Mouse (Mus musculus) granulocyte monocyte progenitor cell, adult 5-6 weeks (primary cell): ENCODE measurements around the gene Zfp446. TPM values are rescaled to one million over a fixed set of nuclear protein-coding genes. Genes with fewer than 3 reads are reported as not detected.
A peak's percentile ranks its signal among the peaks of the same experiment; 100 is the strongest.

Source experiments
- ATAC-seq: replicated peaks from 2 replicates; pipeline ENCODE4 v1.8.0; 2016; ENCODE audit warnings: mild to moderate bottlenecking, moderate TSS enrichment, inconsistent platforms; ENCODE audit not compliant: poor library complexity, severe bottlenecking
- total RNA-seq, 2 experiments: library from RNA; stranded (forward) in 1 of 2; stranded (reverse) in 1 of 2; fragments of 200-712, 200-1000 nt in 1 of 2; fragments of >200 nt in 1 of 2; fragmentation: Nextera tagmentation in 1 of 2; gene quantifications; 2 replicates each; pipeline ENCODE4 v1.2.3; 2014 to 2017

Zfp446 gene
- total RNA-seq, 2 experiments from 2014 or later = 3.0 to 5.4 TPM

- ATAC-seq = no peak
Observed at GRCm38 (mm10) chr7:12985724-12986123, 8.1 kb downstream of the Zfp446 start.

DNA sequence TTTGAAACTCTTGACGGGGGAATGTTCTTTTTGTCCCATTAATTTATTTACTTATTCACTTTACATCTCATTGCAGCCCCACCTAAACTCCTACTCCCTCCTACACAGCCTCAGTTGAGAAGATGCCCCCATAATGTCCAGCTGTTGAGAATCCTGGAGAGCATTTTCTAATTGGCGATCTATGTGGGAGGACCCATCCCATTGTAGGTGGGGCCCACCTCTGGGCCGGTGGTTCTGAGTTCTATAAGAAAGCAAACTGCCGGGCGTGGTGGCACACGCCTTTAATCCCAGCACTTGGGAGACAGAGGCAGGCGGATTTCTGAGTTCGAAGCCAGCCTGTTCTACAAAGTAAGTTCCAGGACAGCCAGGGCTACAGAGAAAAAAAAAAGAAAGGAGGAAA is 9.3 kb downstream of the Zfp446 start:
- no peak for ATAC-seq

- peak; percentile 45; the same call in 1 of the 2 replicates for ATAC-seq
Observed at GRCm38 (mm10) chr7:12987409-12988189, 10.0 kb downstream of the Zfp446 start.

GRCm38 (mm10) chr7:12992222-12992621 is 14.6 kb downstream of the Zfp446 start:
- ATAC-seq = peak; percentile 60

- no peak for ATAC-seq
Observed at GRCm38 (mm10) chr7:12993148-12993547, 15.5 kb downstream of the Zfp446 start.

GRCm38 (mm10) chr7:12995862-12996261 is 18.2 kb downstream of the Zfp446 start:
- no peak for ATAC-seq

DNA sequence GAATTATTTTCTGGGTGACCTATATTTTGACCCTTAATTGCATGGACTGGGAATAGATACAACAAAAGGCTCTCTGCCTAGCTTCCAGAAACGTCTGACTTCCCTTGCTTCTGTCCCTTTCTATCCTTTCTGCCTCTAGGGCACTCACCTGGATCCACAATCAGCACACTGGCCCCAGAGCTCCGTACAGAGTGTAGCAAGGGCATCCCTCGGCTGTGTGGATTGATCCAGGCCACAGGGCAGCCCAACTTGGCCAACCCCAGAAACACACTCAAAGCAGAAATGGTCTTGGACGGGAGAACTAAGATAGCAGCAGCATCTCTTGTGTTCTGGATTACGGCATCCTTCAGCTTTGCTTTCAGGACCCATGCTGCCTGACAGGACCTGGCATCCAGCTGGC is 19.6 kb downstream of the Zfp446 start:
- no peak for ATAC-seq

DNA sequence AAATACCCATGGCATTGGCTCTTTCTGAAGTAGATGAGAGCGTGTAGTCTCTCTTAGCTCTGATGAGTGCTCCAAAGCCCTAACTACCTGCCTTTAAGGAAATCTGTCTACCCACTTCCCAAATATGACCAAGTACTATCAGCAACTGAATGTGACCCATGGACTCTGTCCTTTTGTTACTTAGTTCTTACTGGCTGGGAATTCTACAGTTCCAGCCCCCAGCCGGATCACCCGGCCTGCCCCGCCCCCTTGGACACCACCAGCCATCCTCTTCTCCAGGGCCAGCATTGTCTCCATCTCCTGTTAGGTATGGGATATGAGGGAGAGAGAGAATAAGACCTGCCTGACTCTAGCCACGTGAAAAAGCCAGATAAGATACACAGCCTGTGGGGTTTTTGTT is 20.4 kb downstream of the Zfp446 start, which contains the start of gene Slc27a5:
Slc27a5 (minus strand) TSS at position 140 of the 400 bp plus-strand sequence.
- no peak for ATAC-seq

DNA sequence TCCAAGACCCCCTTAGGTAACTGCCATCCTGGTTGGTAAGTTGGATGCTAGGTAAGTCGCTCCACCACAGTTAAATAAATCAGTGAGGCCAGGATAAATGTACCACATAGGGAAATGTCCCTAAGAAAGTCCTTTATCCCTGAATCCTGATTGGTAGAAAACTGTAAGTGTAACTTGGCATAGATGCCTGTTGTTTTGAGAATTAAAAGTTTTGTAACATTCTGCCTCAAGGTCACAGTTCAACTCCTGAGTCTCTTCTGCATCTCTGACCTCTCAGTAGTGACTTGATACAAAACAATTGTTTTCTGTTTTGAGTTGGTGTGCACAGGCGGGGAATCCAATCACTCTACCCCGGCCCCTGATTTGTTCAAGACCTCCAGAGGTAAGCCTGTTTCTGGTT is 21.2 kb downstream of the Zfp446 start, which contains the start of gene Trim28:
Trim28 (plus strand) TSS at position 264 of the 400 bp plus-strand sequence.
- no peak for ATAC-seq

DNA sequence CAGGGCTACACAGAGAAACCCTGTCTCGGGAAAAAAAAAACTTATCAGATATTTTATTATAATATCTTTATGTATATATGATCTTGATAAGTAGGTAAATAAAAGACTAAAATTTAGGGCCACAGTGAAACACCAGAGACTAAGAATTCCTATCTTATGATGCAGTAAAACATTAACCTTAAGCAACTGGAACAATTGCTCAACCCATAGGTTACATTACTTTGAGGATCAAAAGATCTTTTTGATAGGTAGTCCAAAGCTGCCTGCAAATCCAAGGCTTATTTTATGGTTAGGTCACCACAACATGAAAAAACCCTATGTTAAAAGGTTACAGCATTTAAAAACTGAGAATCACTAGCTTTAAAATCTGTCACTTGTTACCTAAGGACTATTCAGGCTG is 23.9 kb downstream of the Zfp446 start:
- no peak for ATAC-seq

DNA sequence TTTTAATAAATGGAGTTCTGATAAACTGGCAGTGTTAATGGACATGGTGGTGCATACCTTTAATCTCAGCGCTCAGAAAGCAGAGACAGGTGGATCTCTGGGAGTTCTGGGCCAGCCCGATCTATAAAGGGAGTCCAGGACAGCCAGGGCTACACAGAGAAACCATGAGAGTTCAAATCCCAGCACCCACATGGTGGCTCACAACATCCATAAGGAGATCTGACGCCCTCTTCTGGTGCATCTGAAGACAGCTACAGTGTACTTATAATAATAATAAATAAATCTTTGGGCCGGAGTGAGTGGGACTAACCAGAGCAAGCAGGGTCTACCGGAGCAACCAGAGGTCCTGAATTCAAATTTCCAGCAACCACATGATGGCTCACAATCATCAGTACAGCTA is 25.7 kb downstream of the Zfp446 start:
- no peak for ATAC-seq

GRCm38 (mm10) chr7:13006011-13006410 is 28.4 kb downstream of the Zfp446 start:
- no peak for ATAC-seq

- no peak for ATAC-seq
Observed at GRCm38 (mm10) chr7:13006531-13006930, 28.9 kb downstream of the Zfp446 start.

GRCm38 (mm10) chr7:13007341-13008092 is 29.9 kb downstream of the Zfp446 start:
- no peak for ATAC-seq

GRCm38 (mm10) chr7:13009143-13010004 is 31.7 kb downstream of the Zfp446 start:
- peak; percentile 88 for ATAC-seq

- ATAC-seq = no peak
Observed at GRCm38 (mm10) chr7:13010005-13010908, 32.6 kb downstream of the Zfp446 start, which contains the start of gene Zbtb45. Zbtb45 (minus strand) TSS chr7:13010034.

DNA sequence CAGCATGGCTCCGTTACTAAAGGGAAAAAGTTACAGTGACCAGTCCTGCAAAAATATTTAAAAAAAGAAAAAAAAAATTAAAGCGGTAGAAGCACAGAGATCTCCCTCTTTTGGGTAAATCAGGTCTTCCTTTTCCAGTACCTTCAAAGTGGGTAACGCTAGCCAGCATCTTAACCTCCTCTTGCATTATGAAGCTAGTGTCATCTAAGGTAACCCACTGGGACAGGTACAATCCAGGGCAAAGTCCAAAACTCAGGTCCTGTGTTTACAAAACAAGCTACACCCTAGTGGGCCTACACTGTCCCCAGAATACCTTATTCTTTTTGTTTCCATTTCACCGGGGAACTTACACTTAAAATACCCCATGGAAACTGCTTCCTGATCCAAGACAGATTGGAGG is 36.0 kb downstream of the Zfp446 start:
- ATAC-seq = no peak

DNA sequence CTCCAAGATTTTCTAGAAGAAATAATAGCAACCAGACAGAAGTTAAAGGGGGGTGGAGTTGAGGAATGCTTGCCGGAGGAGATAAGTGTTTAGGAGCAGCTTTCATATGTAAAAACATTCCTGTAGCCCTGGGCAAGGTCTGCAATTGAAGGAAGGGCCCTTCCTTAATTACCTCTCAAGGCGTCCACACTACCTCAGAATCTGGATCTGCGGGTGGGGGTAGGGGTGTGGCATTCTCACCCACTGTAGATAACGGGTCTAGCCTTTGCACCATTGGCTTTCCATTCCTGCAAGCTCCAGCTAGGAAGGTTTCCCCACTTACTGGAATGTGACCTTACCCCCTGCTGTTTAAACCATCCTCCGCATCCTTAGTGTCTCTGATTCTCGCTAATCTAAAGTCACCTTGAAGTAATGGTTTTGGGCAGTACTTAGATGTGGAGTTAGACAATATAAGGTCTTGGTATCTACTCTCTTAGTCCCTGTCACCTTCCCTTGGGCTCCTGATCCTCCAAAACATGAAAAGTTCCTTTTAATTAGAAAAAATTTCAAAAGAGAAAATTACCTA is 36.7 kb downstream of the Zfp446 start:
- ATAC-seq = no peak

DNA sequence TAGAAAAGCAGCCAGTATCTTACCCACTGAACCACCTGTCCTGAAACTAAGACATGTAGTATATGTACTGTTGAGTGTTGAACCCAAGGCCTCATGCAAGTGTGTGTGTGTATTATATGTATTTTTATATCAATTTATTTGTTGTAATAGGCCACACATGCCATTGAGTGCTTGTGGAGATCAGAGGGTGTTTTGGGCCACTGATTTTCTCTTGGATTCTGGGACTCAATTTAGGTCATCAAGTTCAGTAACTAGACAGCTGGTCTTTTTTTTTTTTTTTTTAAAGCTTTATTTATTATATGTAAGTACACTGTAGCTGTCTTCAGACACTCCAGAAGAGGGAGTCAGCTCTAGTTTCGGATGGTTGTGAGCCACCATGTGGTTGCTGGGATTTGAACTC is 37.6 kb downstream of the Zfp446 start:
- no peak for ATAC-seq
